Mouse (Mus musculus) embryo, embryonic 9.5 days (tissue): ENCODE measurements around the gene Arhgef25.

ENCODE experiments used
- DNase-seq: peaks from one replicate; pipeline ENCODE4 v3.0.0-alpha.2; 2017; ENCODE audit errors: extremely low spot score

Arhgef25 gene

GRCm38 (mm10) chr10:127189651-127190381 lies at the start of gene Arhgef25:
Arhgef25 (minus strand) TSS chr10:127190083.
- peak; percentile 85 for DNase-seq

GRCm38 (mm10) chr10:127238241-127238824 lies 48.5 kb upstream of the Arhgef25 start:
- no peak for DNase-seq

- peak; percentile 29 for DNase-seq
These were observed 46.7 kb upstream of the Arhgef25 start for GRCm38 (mm10) chr10:127236541-127236940.

DNA sequence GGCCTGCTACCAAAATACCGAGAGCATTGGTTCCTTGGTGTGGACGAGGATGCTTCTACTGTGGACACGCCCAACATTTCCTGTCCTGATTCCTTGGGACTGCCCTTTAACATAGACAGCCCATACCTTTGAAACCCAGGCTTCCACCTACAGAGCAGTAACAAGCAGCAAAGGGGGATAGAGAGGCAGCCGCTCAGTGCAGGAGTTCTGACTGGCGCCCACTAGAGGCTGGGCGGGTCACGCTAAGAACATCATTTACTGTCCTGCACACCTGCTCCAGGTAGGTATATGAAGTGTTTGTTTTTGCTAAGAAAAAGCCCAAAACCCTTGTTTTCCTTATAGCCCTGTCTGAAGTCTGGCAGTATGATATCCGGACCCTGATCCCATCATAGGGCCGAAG lies 43.3 kb upstream of the Arhgef25 start:
- DNase-seq: no peak

GRCm38 (mm10) chr10:127231741-127232140 lies 41.9 kb upstream of the Arhgef25 start:
- DNase-seq: no peak

DNA sequence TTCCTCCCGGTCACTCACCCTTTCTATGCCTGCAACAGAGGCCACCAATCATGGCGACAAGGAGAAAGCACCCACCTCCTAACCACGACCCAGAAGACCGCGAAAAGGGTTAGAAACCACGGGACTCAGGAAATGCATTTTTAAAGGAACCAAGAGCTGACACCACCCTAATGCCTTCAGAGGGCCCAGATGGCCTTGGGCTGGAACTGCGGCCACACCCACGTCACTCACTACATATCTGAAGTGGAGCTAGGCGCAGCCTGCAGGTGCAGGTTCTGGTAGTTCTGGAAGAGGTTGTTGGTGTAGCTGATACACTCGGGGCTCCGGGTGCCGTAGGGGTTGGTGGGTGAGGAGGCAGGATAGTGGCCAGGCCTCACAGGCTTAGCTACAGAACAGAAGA lies 40.8 kb upstream of the Arhgef25 start:
- no peak for DNase-seq

- DNase-seq: peak; percentile 74
These were observed 39.0 kb upstream of the Arhgef25 start for GRCm38 (mm10) chr10:127228897-127229296.

DNA sequence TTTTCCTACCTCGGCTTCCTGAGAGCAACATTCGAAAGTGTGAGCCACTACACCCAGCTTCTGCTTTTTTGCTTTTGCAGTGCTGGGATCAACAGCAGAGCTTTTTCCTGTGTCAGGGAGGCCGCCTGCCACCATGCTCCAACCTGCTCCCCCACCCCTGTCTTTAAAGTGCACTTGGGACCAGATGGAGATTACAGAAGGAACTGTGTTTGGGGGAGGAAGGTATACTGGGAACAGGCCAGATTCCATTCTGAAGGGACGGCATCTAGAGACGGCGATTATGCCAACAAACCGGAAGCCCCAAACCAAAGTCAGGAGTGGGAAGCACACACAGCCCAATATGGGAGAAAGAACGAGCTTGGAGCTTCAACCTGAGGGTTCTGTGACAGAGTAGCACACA lies 37.3 kb upstream of the Arhgef25 start:
- DNase-seq: no peak

- DNase-seq: no peak
These were observed 36.5 kb upstream of the Arhgef25 start for GRCm38 (mm10) chr10:127226318-127226895.

- DNase-seq: no peak
These were observed 35.8 kb upstream of the Arhgef25 start for GRCm38 (mm10) chr10:127225732-127226131.

DNA sequence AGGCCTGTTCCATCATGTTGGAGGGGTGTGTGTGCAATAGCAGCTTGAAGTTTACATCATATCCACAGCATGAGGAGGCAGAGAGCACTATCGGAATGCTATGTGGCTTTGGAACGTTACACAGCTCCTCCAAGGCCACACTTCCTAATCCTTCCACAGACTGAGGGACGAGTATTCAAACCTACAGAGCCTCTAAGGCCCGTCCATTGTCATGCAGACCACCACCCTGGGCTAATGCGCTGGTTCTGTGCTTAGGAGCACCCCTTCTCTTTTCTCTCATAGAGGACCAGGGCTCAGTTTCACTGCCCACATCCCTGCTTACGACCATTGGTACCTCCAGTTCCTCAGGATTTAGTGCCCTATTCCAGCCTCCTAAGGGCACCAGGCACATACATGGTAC lies 35.3 kb upstream of the Arhgef25 start:
- no peak for DNase-seq

GRCm38 (mm10) chr10:127218339-127218738 lies 28.5 kb upstream of the Arhgef25 start:
- no peak for DNase-seq

GRCm38 (mm10) chr10:127217177-127217576 lies 27.3 kb upstream of the Arhgef25 start:
- no peak for DNase-seq

DNA sequence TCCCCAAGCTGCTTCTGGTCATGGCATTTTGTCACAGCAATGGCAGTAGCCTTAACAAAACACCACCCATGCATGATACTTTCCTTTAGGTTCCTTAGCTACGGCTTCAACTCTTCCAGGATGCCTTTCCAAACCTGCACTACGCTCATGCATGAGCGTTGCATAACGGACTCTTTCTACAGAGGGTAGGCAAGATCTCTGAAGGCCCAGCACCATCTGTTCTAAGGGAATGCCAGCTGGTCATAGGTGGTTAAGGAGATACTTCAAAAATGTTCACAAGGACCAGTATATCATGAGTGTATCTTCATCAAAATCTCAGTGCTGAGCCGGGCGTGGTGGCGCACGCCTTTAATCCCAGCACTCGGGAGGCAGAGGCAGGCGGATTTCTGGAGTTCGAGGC lies 26.6 kb upstream of the Arhgef25 start:
- no peak for DNase-seq

GRCm38 (mm10) chr10:127214422-127214803 lies 24.5 kb upstream of the Arhgef25 start:
- DNase-seq: no peak

- DNase-seq: no peak
These were observed 24.0 kb upstream of the Arhgef25 start for GRCm38 (mm10) chr10:127213704-127214421.

- DNase-seq: no peak
These were observed 23.4 kb upstream of the Arhgef25 start for GRCm38 (mm10) chr10:127213272-127213671.

DNA sequence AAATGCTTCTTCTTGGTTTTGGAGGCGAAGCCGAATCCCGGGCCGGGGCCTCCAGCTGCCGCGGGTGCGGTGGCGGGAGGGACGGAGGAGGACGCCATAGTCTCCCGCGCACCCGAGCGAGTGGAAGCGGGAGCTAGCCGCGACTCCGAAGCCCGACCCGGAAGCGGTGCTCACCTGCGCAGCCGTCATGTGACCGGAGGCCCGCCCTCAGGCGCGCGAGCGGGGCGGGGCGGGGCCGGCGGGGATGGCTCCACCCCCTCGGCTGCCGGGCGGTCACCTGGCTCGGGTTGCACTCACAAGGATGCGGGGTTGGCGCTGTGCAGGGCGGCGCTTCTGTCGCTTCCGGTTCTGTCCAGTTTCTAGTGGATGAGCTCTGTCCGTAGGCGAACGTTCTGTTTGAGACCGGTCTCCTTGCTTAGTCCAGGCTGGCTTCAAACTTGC lies 21.6 kb upstream of the Arhgef25 start, which contains the start of gene Pip4k2c:
Pip4k2c (minus strand) TSS at position 172 of the 441 bp plus-strand sequence.
- DNase-seq: peak; percentile 92

DNA sequence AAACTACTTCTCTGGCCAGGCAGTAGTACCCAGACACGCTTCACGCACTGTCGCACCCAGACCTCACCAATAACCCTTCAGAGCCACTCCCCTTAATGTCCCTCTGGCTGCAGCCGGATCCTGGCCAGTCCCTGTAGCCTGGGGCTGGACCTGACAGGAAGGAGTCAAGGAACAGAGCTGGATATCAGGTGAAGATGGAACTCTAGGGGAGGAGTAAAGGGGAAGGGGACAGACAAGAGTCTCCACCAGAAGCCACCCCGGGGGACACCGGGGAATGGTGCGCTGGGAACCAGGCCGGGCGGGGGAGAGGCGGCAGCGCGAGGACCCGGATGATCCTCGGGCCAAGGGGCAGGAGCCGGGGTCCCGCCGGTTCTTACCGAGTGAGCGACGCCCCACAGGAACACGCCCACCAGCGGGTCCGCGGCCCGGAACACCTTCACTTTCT lies 21.1 kb upstream of the Arhgef25 start:
- no peak for DNase-seq

- no peak for DNase-seq
These were observed 20.2 kb upstream of the Arhgef25 start for GRCm38 (mm10) chr10:127209928-127210570.

DNA sequence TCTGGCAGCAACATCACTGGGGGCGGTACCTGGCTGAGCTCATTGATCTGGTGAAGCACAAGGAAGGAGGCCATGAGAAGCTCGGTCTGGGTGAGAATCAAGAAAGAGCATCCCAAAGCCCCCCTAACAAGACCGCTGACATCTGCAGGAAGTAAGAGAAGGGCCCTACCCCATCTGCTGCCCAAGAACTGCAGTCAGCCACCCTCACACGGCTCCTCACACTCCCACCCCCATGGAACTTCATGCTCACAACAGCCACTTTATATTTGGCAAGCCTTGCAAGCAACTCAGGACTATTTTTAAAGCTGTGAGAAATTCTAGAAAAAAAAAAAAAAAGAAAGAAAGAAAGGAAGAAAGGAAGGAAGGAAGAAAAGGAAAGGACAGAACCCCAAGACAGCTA lies 19.0 kb upstream of the Arhgef25 start:
- no peak for DNase-seq

DNA sequence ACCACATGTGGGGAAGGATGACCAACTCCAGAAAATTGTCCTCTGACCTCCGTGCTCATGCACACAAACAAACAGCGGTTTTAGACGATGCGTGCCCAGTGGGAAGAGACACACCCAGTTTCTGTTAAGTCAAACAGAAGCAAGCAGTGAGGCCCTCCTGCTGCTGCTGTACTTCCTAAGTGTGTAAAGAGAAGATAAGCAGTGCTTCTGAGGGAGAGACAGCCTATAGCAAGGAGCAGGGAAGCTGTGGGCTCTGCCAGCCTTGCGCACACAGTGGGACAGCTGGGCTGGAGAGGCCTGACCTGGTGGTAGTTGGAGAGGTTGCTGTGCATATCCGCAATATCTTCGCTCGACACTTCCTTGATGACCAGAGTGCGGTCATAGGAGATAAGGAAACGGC lies 15.5 kb upstream of the Arhgef25 start:
- DNase-seq: no peak
